Mouse (Mus musculus) kidney, embryonic 16.5 days (tissue): ENCODE data around the gene Timm23. TPM values are rescaled to one million over a fixed set of nuclear protein-coding genes. Genes with fewer than 3 reads are reported as not detected.
"Not testable (repeated sequence)": the region's sequence is repeated elsewhere in the genome, so short reads cannot be mapped to it uniquely, and the experiment has no call there.

Experiments used
- ATAC-seq: fragments of 200-750 bp; cut with Nextera tagmentation; 2 replicates; pipeline ENCODE4 v1.8.0; 2017; ENCODE audit warnings: moderate TSS enrichment; ENCODE audit not compliant: low FRiP score, low TSS enrichment
- H3K27ac ChIP-seq: fragments of 300-500 bp; sonication (generic); 2 replicates; pipeline ENCODE4 v1.5.1; 2014; ENCODE audit warnings: low read length
- H3K27me3 ChIP-seq: fragments of 300-500 bp; sonication (generic); 2 replicates; pipeline ENCODE4 v1.6.1; 2014; ENCODE audit warnings: low read length, control low read depth, mixed read lengths; ENCODE audit not compliant: insufficient read depth
- H3K36me3 ChIP-seq: fragments of 300-500 bp; sonication (generic); 2 replicates; pipeline ENCODE4 v1.6.1; 2014; ENCODE audit warnings: low read length, control low read depth, mixed read lengths; ENCODE audit not compliant: insufficient read depth
- H3K4me1 ChIP-seq: fragments of 300-500 bp; sonication (generic); 2 replicates; pipeline ENCODE4 v1.6.1; 2014; ENCODE audit warnings: low read length, control low read depth, mixed read lengths; ENCODE audit not compliant: insufficient read depth
- H3K4me2 ChIP-seq: fragments of 300-500 bp; sonication (generic); replicated peaks from 2 replicates; pipeline ENCODE4 v1.6.1; 2014; ENCODE audit warnings: low read depth, low read length
- H3K4me3 ChIP-seq: fragments of 300-500 bp; sonication (generic); 2 replicates; pipeline ENCODE4 v1.5.1; 2014; ENCODE audit warnings: mild to moderate bottlenecking, low read length
- H3K9ac ChIP-seq: fragments of 300-500 bp; sonication (generic); replicated peaks from 2 replicates; pipeline ENCODE4 v1.6.1; 2014; ENCODE audit warnings: low read length
- H3K9me3 ChIP-seq: fragments of 300-500 bp; sonication (generic); 2 replicates; pipeline ENCODE4 v1.6.1; 2016; ENCODE audit warnings: low read length, control low read depth
- WGBS: fragments of 180-500 bp; shearing (Covaris S2); extraction: QIAGEN DNeasy Blood & Tissue Kit; methylation state at CpG from one replicate; pipeline ENCODE4 v1.1.7; 2014; 5-methylcytosine and 5-hydroxymethylcytosine counted together
- polyA plus RNA-seq: library from polyadenylated mRNA; unstranded; fragments of >200 nt; fragmentation: Nextera tagmentation; extraction: Ambion mirVana; gene quantifications from 2 replicates; pipeline ENCODE4 v1.2.1, GENCODE M21; 2015

Timm23 gene
- polyA plus RNA-seq, 1 experiment from 2014 or later = 302 TPM

GRCm38 (mm10) chr14:32190627-32191391, 10.9 kb downstream of the Timm23 start:
- Histone ChIP-seq H3K9ac (no peak overlapping the region), H3K9me3 (no peaks in the 10 kb centered on the region), H3K4me2 (no peak overlapping the region), H3K4me3 (no peak overlapping the region), H3K4me1 (no peaks in the 10 kb centered on the region), H3K27me3 (no peaks in the 10 kb centered on the region), H3K36me3 (peaks cover 56% of the 10 kb centered on the region), H3K27ac (no peak overlapping the region)
- WGBS = 72% methylated on average over 6 of the region's 6 CpGs
- ATAC-seq = no peak

- ATAC-seq = no peak
Observed at GRCm38 (mm10) chr14:32183846-32184245, 17.9 kb downstream of the Timm23 start.

GRCm38 (mm10) chr14:32180861-32181260, 20.8 kb downstream of the Timm23 start:
- Histone ChIP-seq H3K36me3 (peaks cover 43% of the 10 kb centered on the region), H3K4me2 (no peak overlapping the region), H3K4me1 (no peaks in the 10 kb centered on the region), H3K27me3 (no peaks in the 10 kb centered on the region), H3K9ac (no peak overlapping the region), H3K9me3 (no peaks in the 10 kb centered on the region), H3K27ac (no peak overlapping the region), H3K4me3 (no peak overlapping the region)
- no peak for ATAC-seq
- 84% methylated on average over 6 of the region's 6 CpGs for WGBS

More at GRCm38 (mm10) chr14:32183846-32184245, 17.9 kb downstream of the Timm23 start:
- Histone ChIP-seq H3K27ac (no peak overlapping the region), H3K9ac (no peak overlapping the region), H3K4me3 (no peak overlapping the region), H3K27me3 (no peaks in the 10 kb centered on the region), H3K9me3 (no peaks in the 10 kb centered on the region), H3K4me2 (no peak overlapping the region), H3K36me3 (peaks cover 60% of the 10 kb centered on the region), H3K4me1 (no peaks in the 10 kb centered on the region)
- WGBS = 97% methylated on average over 4 of the region's 4 CpGs

GRCm38 (mm10) chr14:32179393-32180195, 22.1 kb downstream of the Timm23 start:
- Histone ChIP-seq H3K27me3 (no peaks in the 10 kb centered on the region), H3K4me1 (no peaks in the 10 kb centered on the region), H3K36me3 (peaks cover 43% of the 10 kb centered on the region), H3K9ac (no peak overlapping the region), H3K9me3 (no peaks in the 10 kb centered on the region), H3K4me2 (no peak overlapping the region), H3K4me3 (no peak overlapping the region), H3K27ac (no peak overlapping the region)
- ATAC-seq = no peak
- WGBS = 87% methylated on average over 10 of the region's 10 CpGs

- WGBS = 78% methylated on average over 4 of the region's 5 CpGs
- H3K4me2 ChIP-seq, H3K27me3 ChIP-seq, H3K9me3 ChIP-seq, H3K9ac ChIP-seq, H3K4me3 ChIP-seq, H3K27ac ChIP-seq, H3K4me1 ChIP-seq, ATAC-seq: not testable (repeated sequence)
- H3K36me3 ChIP-seq = peaks cover 37% of the 10 kb centered on the region
Observed at GRCm38 (mm10) chr14:32176590-32176989, 25.1 kb downstream of the Timm23 start.

GRCm38 (mm10) chr14:32175310-32175709, 26.4 kb downstream of the Timm23 start:
- WGBS = 85% methylated on average over 2 of the region's 2 CpGs
- H3K4me3 ChIP-seq = no peak overlapping the region
- no peaks in the 10 kb centered on the region for H3K27me3 ChIP-seq
- no peak overlapping the region for H3K9ac ChIP-seq
- H3K9me3 ChIP-seq = no peaks in the 10 kb centered on the region
- H3K4me2 ChIP-seq = no peak overlapping the region
- no peak for ATAC-seq
- peaks cover 8% of the 10 kb centered on the region; the same call in 1 of the 2 replicates for H3K4me1 ChIP-seq
- H3K27ac ChIP-seq = no peak overlapping the region
- H3K36me3 ChIP-seq = peaks cover 33% of the 10 kb centered on the region

GRCm38 (mm10) chr14:32170137-32170536, 31.6 kb downstream of the Timm23 start:
- H3K27ac ChIP-seq = no peak overlapping the region
- no peak overlapping the region for H3K4me3 ChIP-seq
- no peaks in the 10 kb centered on the region for H3K27me3 ChIP-seq
- no peak for ATAC-seq
- peaks cover 16% of the 10 kb centered on the region for H3K36me3 ChIP-seq
- WGBS = 83% methylated on average over 4 of the region's 4 CpGs
- no peaks in the 10 kb centered on the region for H3K9me3 ChIP-seq
- no peak overlapping the region for H3K9ac ChIP-seq
- no peak overlapping the region for H3K4me2 ChIP-seq
- H3K4me1 ChIP-seq = peaks cover 21% of the 10 kb centered on the region

GRCm38 (mm10) chr14:32168653-32169231, 33.0 kb downstream of the Timm23 start:
- H3K9me3 ChIP-seq = no peaks in the 10 kb centered on the region
- WGBS = 81% methylated on average over 3 of the region's 3 CpGs
- ATAC-seq = no peak
- H3K4me3 ChIP-seq = no peak overlapping the region
- H3K27me3 ChIP-seq = no peaks in the 10 kb centered on the region
- H3K27ac ChIP-seq = no peak overlapping the region
- H3K36me3 ChIP-seq = peaks cover 10% of the 10 kb centered on the region
- no peak overlapping the region for H3K9ac ChIP-seq
- H3K4me2 ChIP-seq = no peak overlapping the region
- H3K4me1 ChIP-seq = peaks cover 28% of the 10 kb centered on the region

GRCm38 (mm10) chr14:32167326-32167725, 34.4 kb downstream of the Timm23 start:
- Histone ChIP-seq H3K4me2 (no peak overlapping the region), H3K27ac (no peak overlapping the region), H3K27me3 (no peaks in the 10 kb centered on the region), H3K4me1 (peaks cover 28% of the 10 kb centered on the region), H3K4me3 (no peak overlapping the region), H3K36me3 (peaks cover 4% of the 10 kb centered on the region; the same call in 1 of the 2 replicates), H3K9me3 (no peaks in the 10 kb centered on the region), H3K9ac (no peak overlapping the region)
- ATAC-seq = no peak
- 84% methylated on average over 5 of the region's 5 CpGs for WGBS
